Mouse (Mus musculus) frontal cortex, postnatal 14 days (tissue): ENCODE data around the gene Krt31.

Source experiments
- DNase-seq, 2 experiments: peaks; one replicate each; pipeline ENCODE4 v3.0.0; 2022; ENCODE audit warnings: low spot score in 2 of 2

Gene Krt31

GRCm38 (mm10) chr11:100005905-100006304 is 44.4 kb downstream of the Krt31 start:
- DNase-seq = no peak

- DNase-seq = peak; percentile 25 to 55
These were observed 45.5 kb downstream of the Krt31 start for GRCm38 (mm10) chr11:100004846-100005245.

DNA sequence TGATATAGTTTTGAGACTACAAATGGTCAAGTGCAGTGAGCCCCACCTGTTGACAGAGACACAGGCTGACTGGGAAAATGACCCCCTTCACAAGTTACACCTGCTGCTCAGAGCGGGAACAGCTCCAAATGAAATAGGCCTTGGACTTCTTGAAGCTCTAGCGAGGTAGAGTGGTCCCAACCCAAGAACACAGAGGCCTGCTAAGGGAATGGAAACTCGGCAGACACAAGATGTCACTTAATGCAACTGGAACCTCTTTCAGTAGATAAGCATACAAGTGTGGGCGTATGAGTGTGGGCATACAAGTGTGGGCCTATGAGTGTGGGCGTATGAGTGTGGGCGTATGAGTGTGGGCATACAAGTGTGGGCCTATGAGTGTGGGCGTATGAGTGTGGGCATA is 51.3 kb downstream of the Krt31 start:
- DNase-seq = no peak
